Mouse (Mus musculus): ENCODE data around the gene Gabra5. TPM values are rescaled to one million over a fixed set of nuclear protein-coding genes. Genes with fewer than 3 reads are reported as not detected.

The Gabra5 gene
- total RNA-seq (2023), result not detected

DNA sequence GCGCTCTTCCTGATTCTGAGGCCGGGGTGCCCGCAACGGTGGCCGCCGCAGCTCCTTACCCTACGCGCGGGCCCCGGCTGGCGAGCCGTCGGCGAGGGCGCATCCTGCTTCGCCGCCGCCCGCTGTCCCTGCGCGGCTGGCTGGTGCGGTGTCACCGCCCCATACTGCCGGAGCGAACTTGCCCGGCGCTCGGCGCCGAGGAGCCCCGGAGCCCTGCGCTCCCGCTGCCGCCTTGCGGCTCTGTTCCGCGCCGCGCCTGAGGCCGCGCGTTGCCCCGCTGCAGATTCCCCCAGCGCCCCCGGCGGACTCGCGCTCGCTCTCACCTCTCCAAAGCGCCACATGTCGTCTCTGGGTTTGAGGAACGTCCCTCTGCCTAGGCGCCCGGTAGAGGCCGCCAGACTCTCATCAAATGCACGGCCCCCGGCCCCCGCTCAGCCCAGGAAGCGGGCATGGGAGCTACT is at the start of gene Gabra5:
Gene Gabra5, minus strand, starts transcription at position 379 of the 461 bp plus-strand sequence.

DNA sequence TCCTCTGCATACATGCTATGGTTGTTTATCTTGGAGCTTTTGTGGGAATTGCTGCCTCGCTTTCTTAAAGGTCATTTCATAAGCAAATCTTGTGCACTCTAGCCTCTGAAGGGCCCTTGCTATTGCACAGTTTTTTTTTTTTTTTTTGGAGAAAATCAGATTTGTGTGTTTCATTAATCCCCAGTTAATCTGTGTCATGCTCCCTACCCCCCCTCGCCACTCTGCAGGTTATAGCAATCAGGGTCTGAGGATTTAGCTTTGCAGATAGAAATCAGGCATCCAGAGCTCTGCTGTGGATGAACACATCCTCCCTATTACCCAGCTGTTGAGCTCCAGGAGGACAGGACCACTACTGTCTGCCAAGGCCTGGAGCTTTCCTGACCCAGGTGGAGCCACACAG is 90.5 kb downstream of the Gabra5 start, which contains the start of gene Gabrb3:
Gene Gabrb3, plus strand, starts transcription at position 301 of the 400 bp plus-strand sequence.

DNA sequence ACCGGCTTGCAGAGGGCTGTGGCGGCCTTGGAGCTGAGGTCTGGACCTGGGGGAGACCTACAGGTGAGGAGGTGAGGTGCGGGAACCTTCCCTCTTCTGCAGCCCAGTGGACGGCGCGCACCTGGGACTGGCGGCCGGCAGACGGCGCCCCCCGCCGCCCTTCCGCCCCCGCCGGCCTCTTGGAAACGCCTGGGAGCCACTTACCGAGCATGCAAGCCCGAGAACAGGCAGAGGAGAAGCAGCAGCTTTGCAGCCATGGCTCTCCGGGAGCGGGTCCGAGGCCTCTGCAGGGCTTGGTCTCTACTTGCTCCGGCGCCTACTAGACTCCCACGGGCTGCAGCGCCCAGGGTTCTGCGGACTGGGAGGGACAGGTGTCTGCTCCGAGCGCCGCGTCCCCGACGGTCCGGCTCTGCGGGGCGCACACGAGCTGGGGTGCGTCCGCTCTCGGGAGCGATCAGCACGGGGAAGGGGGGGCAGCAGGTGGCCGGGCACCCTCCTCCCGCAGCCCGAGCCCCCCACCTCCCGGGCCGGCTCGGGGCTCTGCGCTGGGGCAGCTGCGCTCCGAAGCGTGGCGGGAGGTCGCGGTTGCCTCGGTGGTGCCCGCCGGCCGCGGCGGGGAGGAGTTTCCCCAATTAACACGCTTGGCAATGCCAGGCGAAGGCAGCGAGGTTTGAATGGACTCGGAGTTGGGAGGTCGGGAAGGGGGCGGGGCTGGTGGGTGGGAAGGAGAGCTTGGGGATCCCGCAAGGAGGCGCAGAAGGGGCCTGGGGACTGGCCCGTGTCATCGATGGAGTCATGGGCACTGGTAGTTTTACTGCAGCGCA is 123.1 kb downstream of the Gabra5 start, which contains the start of gene Gabrg3:
Gene Gabrg3, minus strand, starts transcription at position 672 of the 824 bp plus-strand sequence.

Other genes starting within 250 kb of the Gabra5 start
- gene Gabrg3, start 122.9 kb downstream of the Gabra5 start, total RNA-seq (2023), result not detected
- not detected for gene Gabrb3, start 90.4 kb downstream of the Gabra5 start, total RNA-seq (2023)

Measured in CD4-positive naive resting alpha-beta T cell, adult 57 days (primary cell).